Mouse (Mus musculus) inflammation-experienced regulatory T-cells (primary cell): ENCODE measurements around the gene Gsg1l2. TPM values are rescaled to one million over a fixed set of nuclear protein-coding genes. Genes with fewer than 3 reads are reported as not detected.

ENCODE experiments used
- polyA plus RNA-seq, 2 experiments: library from polyadenylated mRNA; unstranded; fragments of 100-300 nt; shearing (Covaris generic); gene quantifications; one replicate each; pipeline ENCODE4 v1.2.1; 2017

The Gsg1l2 gene
- polyA plus RNA-seq: not detected

DNA sequence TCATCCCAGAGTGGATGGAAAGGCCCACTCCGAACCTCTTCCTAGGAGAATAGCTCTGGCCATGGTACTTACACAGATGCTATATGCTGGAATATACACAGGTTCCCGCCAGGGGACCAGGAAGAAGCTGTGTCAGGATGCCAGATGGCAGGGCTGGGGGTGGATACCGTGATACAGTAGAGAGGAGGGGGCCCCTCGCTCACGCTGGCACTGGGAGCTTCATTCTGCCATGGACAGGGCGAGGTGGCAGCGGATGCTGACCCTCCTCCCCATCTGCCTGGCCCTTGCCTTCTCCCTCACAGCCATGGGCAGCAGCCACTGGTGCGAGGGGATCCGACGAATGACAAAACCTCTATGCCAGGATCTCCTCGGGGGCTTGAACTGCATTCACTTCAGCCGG, at the start of gene Gsg1l2:
Gene Gsg1l2 (plus strand): TSS at position 230 of the 400 bp plus-strand sequence.

GRCm38 (mm10) chr11:67771053-67771452, 3.4 kb upstream of the Gsg1l2 start, which contains the start of gene Glp2r:
Glp2r (minus strand) TSS chr11:67771153.

DNA sequence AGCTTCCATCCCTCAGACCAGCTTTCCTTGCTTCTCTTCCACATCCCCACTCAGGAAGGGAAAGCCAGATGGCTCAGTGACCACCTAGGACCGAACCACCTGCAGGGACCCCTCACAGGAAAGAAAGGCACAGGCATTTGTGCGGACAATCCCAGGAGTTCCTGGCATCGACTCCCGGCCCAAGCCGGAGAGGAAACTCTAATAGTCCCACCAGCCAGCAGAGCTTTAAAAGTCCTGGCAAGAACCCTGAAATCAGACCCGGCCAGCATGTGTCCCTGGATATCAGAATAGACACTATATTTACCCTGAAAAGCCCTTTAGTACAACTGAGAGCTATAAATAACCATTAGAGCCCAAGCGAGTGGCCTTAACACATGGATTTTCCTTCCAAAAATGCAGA, 23.5 kb downstream of the Gsg1l2 start, which contains the start of gene Dhrs7c:
Gene Dhrs7c (plus strand): TSS at position 257 of the 400 bp plus-strand sequence.

Other genes with a start within 250 kb of the Gsg1l2 start
- not detected for gene Rcvrn, start 79.3 kb upstream of the Gsg1l2 start, polyA plus RNA-seq
- not detected for gene Glp2r, start 3.5 kb upstream of the Gsg1l2 start, polyA plus RNA-seq
- gene Dhrs7c, start 23.6 kb downstream of the Gsg1l2 start, polyA plus RNA-seq: 1 to 10 TPM in 1 of 2 experiments, not detected in 1; 1.5 TPM
- gene Usp43, start 147.5 kb downstream of the Gsg1l2 start, polyA plus RNA-seq: under 1 TPM in 1 of 2 experiments, not detected in 1; 0.65 TPM
- gene Cfap52, start 191.0 kb downstream of the Gsg1l2 start, polyA plus RNA-seq: 1 to 10 TPM in 1 of 2 experiments, under 1 TPM in 1; 0.13 to 1.2 TPM
- 10 to 100 TPM; 59.0 to 70.9 TPM for gene Stx8, start 191.6 kb downstream of the Gsg1l2 start, polyA plus RNA-seq